Mouse (Mus musculus): ENCODE results near the gene Bmyc.
"Not testable (repeated sequence)": the region's sequence is repeated elsewhere in the genome, so short reads cannot be mapped to it uniquely, and the experiment has no call there.

The Bmyc gene

DNA sequence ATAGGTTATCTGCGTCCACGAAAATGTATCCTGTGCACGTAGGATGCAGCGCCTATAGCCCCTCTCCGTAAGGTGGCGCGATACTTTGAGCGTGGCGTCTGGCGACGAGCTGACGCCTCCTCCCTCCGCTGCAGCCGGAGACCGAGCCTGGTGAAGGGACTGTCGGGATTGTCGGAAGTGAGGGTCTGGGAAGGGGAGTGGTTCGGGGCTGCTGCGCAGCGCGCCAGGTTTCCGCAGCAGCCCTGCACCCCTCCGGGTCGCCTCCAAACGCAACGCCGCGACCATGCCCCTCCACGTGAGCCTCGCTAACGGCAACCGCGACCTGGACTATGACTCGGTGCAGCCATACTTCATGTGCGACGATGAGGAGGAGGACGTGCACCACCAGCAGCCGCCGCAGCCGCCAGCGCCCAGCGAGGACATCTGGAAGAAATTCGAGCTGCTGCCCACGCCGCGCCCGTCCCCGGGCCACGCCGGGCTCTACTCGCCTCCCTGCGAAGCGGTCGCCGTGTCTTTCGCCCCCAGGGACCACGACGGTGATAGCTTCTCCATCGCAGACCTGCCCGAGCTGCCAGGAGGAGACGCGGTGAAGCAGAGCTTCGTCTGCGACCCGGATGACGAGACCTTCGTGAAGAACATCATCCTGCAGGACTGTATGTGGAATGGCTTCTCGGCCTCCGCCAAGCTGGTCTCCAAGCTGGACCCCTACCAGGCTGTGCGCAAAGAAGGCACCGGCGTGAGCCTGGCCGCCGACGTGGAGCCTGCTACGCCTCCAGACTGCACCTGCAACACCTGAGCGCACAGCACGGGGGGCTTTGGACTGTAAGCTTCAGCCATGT is at the start of gene Bmyc:
TSS of gene Bmyc (plus strand) at position 97 of the 839 bp plus-strand sequence.
- peak; percentile 86 for DNase-seq (ENCODE audit: low spot score)

DNA sequence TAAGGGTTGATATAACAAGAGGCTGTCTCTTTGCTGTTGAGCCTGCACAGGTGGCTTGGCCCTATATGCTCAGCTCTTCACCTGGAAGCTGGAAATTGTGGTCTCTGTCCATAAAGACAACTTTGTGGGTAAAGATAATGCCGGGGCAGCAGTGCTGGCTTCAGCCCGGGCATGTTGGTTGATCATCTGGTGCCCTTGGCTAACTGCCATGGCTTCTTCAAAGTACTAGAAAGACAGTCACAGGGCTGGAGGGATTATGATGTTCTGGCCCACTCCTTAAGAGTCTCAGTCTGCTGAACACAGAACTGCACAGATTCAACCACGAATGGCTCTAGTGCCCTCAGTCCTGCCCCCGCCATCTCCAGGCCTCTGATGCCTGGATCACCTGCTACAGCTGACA is 49.3 kb upstream of the Bmyc start:
- DNase-seq (ENCODE audit: low spot score) = no peak

DNA sequence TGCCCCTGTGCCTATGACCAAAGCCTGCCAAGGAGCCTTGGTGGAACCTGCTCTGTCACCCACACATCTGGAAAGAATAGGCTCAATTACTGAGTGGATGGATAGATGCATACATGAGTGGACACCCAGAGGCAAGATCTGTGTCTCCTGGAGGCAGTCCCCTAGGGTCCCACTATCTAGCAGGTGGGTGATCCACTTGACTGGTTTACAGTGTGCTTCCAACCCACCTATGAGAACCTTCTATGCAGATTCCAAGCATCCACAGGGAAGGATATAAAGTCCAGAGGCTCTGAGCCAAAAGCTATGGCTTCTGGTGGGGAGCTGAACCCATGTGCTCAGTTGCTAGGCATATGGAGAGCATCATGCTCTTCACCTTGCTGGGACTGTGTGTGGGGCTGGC is 48.9 kb upstream of the Bmyc start, which contains the start of gene Lcn5:
TSS of gene Lcn5 (plus strand) at position 301 of the 400 bp plus-strand sequence.
- no peak for DNase-seq (ENCODE audit: low spot score)

DNA sequence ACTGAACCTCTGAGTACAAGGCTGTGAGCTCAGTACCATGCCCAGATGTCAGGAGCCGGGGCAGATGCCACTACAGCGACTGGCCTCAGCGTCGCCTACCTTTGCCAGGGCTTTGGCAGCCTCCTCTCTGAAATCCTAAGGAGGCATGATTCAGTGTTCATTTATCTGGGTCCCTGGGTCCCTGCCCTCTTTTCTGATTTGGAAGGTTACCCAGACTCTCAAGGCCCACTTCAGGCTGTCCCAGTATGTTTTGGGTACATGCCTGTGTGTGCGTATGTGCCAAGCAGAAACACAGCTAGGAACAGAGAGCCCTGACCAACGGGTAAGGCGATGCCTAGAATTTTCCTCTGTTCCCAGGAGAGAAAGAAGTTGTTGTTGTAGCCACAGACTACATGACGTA is 46.3 kb upstream of the Bmyc start:
- DNase-seq (ENCODE audit: low spot score) = no peak

DNA sequence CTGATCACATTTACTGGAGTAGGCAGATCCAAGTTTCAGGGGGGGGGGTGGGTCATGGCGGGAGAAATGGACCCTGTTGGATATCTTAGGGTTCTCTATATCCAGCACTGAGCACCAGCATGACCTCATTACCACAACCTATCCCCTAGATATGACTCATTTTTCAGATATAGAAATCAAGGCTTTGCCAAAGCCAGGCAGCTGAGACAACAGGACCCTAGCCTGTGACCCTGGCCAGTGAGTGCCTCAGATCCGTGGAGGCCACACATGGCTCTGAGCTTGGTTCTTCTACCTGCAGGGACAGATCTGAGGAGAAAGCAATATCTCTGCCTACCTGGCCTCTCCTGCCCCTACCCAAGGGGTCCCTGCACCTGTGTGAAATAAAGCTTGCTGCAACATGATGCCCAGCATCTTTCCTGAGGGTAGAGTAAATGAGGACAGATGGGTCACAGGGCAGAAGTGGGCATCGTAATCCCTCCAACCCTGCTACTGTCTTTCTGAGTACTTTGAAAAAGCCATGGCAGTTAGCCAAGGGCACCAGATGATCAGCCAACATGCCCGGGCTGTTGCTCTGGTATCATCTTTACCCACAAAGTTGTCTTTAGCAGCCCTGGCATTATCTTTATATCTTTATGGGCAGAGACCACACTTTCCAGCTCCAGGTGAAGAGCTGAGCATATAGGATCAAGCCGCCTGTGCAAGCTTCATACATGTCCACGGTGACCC is 45.1 kb upstream of the Bmyc start:
- no peak for DNase-seq (ENCODE audit: low spot score)

DNA sequence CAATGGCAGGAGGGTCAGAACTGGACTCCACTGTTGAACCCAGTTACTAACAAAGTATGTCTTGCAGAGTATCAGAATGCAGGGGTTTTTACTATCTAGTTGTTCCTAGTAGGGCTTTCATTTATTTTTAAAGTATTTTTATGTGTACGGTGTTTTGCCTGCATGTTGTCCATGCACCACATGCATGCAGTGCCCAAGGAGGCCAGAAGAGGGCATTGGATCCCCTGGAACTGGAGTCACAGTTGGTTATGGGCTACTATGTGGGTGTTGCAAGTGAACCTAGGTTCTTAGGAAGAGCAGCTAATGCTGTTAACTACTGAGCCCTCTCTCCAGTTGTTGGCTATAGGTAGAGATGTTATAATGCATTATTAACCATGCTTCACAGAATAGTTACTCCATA is 43.0 kb upstream of the Bmyc start:
- DNase-seq (ENCODE audit: low spot score) = peak; percentile 59

DNA sequence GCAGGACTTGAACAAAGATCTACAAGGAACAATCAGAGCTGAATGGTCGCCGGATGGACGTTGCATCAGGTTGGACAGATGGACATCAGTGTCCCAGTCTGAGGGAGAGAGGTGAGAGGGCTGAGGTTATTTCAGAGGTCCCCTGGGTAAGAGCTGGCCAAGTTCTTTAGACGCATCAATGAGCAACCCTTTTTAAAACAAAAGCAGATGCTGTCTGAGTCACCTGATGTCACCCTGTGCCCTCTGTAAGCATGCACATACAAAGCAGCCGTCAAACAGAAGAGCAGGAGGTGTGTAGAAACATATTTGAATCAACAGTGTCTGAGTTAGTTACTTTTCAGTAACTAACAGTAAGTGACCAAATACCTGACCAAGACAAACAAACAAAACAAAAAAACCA is 42.4 kb upstream of the Bmyc start:
- DNase-seq (ENCODE audit: low spot score) = no peak

GRCm38 (mm10) chr2:25666516-25666915 is 40.0 kb upstream of the Bmyc start:
- DNase-seq (ENCODE audit: low spot score) = no peak

- no peak for DNase-seq (ENCODE audit: low spot score)
Measured at GRCm38 (mm10) chr2:25676486-25676885, 30.1 kb upstream of the Bmyc start, which contains the start of gene Lcn6. Gene Lcn6, plus strand, starts transcription at chr2:25676786.

GRCm38 (mm10) chr2:25679559-25679958 is 27.0 kb upstream of the Bmyc start:
- DNase-seq (ENCODE audit: low spot score) = no peak

GRCm38 (mm10) chr2:25682426-25682825 is 24.1 kb upstream of the Bmyc start, which contains the start of gene Lcn10:
Gene Lcn10, plus strand, starts transcription at chr2:25682726.
- DNase-seq (ENCODE audit: low spot score) = no peak

GRCm38 (mm10) chr2:25686941-25687340 is 19.6 kb upstream of the Bmyc start:
- no peak for DNase-seq (ENCODE audit: low spot score)

DNA sequence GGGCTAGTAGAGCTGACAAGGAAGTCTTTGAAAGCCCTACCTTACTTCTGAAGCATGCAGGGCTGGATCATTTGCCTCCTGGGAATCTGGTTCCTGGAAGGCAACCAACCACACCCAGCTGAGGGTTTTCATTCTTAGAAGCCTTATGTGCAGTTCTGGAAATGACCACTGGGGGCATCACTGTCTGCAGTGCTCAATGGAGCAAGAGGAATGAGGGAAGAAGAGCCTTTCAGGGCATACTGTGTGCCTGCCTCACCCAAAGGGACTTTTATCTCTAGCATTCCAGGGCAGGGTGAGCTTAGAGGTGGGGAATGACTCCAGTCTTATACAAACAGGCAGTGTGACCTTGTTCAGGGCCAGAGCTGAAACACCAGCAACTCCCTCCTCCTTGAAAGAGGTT is 11.9 kb upstream of the Bmyc start:
- DNase-seq (ENCODE audit: low spot score) = peak; percentile 85

DNA sequence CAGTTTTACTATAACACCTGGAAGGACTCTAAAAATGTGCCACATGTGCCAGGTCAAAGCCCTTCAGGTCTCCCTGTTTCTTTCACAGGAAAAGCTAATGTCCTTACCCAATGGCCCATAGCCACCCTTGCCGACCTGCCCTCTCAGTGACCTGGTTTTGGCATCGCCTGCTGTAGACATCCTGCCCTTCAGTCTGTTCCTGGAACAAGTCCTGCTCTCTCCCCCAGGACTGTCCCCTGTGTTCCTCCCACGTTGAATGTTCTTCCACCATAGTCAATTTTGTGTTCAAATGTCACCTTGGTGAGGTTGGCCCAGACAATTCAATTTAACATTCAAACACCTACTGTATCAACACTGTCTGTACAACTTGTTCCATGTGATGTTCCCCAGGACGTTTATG is 9.6 kb upstream of the Bmyc start:
- DNase-seq (ENCODE audit: low spot score) = no peak

DNA sequence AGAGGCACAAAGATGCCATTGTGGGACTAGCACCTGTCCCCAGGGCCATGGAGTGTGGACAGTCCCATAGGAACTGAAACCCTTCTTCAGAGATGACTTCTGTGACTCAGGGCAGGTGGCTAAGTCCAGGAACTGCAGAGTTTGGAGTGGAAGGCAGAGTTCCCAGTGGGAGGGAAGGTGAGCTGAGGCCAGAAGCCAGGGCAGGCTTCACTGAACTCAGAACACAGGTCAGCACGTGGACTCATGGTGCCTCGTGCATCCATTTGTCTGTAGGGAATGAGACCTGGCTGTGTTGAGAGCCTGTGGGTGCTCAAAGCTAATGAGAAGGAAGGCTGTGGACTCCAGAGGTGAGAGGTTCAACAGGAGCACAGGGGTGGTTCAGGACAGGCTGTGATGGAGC is 7.8 kb upstream of the Bmyc start:
- DNase-seq (ENCODE audit: low spot score) = no peak

GRCm38 (mm10) chr2:25699743-25700142 is 6.8 kb upstream of the Bmyc start, which contains the start of gene Obp2a:
Gene Obp2a, plus strand, starts transcription at chr2:25700043.
- not testable (repeated sequence) for DNase-seq (ENCODE audit: low spot score)

DNA sequence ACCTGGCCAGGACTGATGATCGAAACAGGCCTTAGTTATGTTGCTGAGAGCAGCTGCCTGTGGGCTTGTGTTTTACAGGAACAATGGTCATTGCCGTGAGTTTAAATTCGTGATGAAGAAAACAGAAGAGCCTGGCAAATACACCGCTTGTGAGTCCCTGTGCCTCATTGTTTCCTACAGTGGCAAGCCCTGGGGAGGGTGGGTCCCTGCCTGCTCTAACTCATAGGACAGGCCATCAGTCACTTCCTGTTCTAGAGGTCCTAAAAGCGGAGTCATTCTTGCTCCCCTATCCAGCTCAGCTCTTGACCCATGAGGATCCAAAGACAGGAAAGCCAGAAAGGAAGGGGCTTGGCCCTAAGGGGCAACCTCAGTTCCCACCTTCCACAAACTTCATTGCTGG is 5.5 kb upstream of the Bmyc start:
- DNase-seq (ENCODE audit: low spot score) = no peak

GRCm38 (mm10) chr2:25703706-25704105 is 2.8 kb upstream of the Bmyc start:
- DNase-seq (ENCODE audit: low spot score) = no peak

DNA sequence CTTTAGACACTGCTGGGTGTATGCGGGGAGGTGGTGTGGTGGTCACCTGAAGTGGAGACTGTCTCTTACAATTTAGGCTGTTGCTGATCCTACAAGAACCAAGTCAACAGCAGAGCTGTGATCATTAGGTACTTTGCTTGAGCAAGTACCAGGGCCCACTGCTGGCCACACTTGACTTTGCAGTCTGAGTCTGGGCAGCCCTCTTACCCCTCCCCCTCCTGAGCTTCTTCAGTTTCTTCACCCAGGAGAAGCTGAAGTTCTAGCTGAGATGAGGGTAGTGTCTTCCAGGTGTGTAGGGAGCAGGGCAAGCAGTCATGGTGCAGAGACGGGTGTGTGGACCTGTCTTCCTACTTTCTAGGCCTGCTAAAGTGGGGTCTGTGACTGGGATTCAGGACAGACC is 1.6 kb downstream of the Bmyc start:
- DNase-seq (ENCODE audit: low spot score) = peak; percentile 68

GRCm38 (mm10) chr2:25709056-25709455 is 2.5 kb downstream of the Bmyc start:
- not testable (repeated sequence) for DNase-seq (ENCODE audit: low spot score)

DNA sequence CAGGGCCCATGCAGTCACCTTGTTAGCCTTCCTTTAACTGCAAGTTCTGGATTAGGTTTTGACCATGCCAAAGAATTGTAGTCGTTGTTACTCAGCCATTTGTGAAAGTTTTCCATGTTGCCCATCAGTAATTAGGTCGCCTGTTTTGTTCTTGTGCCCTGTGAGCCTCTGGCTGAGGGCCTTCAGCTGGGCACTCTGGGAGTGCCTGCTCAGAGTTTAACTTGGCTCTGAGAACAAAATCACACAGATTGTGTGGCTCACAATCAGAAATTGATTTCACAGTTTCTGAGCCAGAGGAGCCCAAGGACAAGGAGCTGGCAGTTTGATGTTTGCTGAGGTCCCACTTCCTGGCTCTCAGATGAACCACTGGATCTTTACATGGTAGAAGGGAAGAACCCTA is 3.3 kb downstream of the Bmyc start:
- DNase-seq (ENCODE audit: low spot score) = not testable (repeated sequence)

DNA sequence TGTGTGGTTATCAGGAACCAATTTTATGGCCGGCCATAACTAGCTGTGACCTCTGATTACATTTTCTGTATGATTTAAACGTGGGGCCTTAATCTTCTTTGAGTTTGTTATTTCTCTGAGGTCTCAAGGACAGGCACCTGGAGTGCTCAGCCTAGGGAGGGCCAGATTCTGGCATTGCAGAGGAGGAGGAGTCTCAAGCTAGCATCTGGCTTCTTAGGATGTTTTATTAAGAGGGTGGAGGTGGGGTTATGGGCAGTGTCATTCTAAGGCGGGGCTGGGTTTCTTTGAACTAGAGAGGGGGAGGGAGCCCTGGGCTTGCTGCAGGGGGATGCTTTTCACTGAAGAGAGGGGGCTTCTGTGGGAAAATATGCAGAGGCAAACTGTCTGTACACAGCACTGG is 5.1 kb downstream of the Bmyc start:
- DNase-seq (ENCODE audit: low spot score) = not testable (repeated sequence)

DNA sequence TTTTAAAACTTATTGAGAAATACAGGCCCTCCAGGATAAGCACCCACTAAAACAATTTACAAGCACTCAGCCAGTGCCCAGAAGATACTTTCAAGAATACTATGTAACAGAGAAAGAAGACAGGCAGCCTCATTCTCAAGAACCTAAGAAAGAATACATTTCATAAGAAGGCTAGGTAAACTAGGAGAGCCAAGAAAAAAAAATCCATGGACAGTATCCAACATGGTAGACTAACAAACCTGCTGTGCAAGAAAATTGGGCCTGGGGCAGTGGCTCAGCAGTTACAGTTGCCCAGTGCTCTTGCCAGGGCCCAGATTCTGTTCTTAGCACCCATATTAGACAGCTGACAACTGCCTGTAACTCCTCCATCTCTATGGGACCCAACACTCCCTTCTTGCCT is 10.7 kb downstream of the Bmyc start:
- DNase-seq (ENCODE audit: low spot score) = no peak
